Mouse (Mus musculus): ENCODE measurements around the gene Afp.

GRCm38 (mm10) chr5:90512288-90512955, 21.9 kb downstream of the Afp start:
- TF ChIP-seq POLR2A (IDR thresholded peaks at IDR 0.05; ENCODE audit: control insufficient read depth, low read depth, low read length) (no peak), CTCF (IDR thresholded peaks at IDR 0.05; ENCODE audit: control insufficient read depth, insufficient read depth, insufficient replicate concordance, low read depth, low read length) (no peak)
